Mouse (Mus musculus): Measurements from ENCODE around the gene Glo1. TPM values are rescaled to one million over a fixed set of nuclear protein-coding genes. Genes with fewer than 3 reads are reported as not detected.

Gene Glo1
- polyA plus RNA-seq, 1 experiment, result not detected

DNA sequence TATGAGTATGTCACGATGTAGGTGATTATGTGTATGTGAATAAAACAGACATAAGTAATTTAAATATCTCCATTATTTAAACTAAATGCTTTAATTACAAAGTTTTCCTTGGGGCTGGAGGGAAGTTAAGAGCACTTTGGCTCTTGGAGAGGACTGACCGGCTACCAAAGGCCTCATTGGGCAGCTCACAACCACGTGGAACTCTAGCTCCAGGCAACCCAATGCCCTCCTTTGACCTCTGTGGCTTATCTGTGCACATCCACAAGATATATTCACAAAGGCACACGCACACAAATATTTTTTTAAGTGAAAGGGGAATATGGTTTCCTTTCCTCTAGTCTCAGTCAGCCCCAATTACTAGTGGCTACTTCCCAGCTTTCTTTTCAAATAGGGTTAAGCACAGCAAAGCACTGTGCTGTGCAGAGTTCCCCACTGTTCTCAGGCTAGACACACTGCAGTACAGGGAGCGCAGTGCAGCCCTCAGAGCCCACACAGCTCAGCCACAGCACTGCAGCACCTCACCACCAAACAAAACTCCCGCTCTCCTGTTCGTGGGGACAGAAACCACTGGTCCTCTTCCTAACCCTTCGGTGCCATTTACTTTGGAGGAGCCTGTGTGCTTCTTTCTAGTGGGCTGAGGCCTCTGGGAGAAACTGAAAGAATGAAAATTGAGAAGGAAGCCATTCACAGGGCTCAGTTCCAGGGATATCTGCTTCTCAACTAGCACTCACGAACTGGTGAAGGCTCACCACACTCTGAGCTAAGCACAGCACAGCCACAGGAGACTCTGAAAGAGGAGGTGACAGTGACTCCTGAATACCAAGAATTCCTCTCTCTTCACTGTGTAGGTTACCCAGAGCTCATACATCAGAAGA is 76.5 kb downstream of the Glo1 start:
- H3K4me1 ChIP-seq (ENCODE audit: control insufficient read depth, insufficient read depth, low read length), result 0 out of 2 replicates have a peak, but pooled peaks cover 3% of the 10 kb centered on the region
- no peak overlapping the region for H3K27ac ChIP-seq (ENCODE audit: insufficient read depth, low read depth, low read length)
- TF ChIP-seq CTCF (IDR thresholded peaks at IDR 0.05; ENCODE audit: insufficient read depth, low read depth, low read length) (no peak), POLR2A (IDR thresholded peaks at IDR 0.05; ENCODE audit: insufficient read depth, low read depth, low read length) (no peak)
- H3K4me3 ChIP-seq (ENCODE audit: insufficient read depth, low read depth, low read length), result no peak overlapping the region
- 73% methylated on average over 9 of the region's 9 CpGs for WGBS

DNA sequence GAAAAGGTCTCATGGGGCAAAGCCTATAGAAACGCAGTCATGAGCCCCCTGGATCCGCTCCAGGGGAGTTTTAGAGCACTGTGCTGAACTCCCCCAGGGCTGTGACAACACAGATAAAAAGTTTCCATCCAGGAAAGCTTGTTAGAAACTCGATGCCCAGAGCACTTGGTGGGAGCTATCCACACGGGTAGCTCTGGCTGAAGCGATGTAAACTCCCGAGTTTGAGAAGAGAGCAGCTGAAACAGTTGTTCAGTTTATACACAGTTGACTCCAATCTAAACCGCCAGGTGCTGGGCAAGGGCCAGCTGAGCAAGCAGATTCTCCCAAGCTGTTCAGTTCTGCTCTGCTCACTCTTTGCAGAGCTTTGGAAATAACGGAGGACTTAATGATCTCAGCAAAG is 87.6 kb downstream of the Glo1 start:
- TF ChIP-seq CTCF (IDR thresholded peaks at IDR 0.05; ENCODE audit: insufficient read depth, low read depth, low read length) (no peak), POLR2A (IDR thresholded peaks at IDR 0.05; ENCODE audit: insufficient read depth, low read depth, low read length) (no peak)
- H3K4me1 ChIP-seq (ENCODE audit: control insufficient read depth, insufficient read depth, low read length), result no peaks in the 10 kb centered on the region
- H3K27ac ChIP-seq (ENCODE audit: insufficient read depth, low read depth, low read length), result no peak overlapping the region
- WGBS, result 49% methylated on average over 8 of the region's 8 CpGs
- H3K4me3 ChIP-seq (ENCODE audit: insufficient read depth, low read depth, low read length), result no peak overlapping the region

DNA sequence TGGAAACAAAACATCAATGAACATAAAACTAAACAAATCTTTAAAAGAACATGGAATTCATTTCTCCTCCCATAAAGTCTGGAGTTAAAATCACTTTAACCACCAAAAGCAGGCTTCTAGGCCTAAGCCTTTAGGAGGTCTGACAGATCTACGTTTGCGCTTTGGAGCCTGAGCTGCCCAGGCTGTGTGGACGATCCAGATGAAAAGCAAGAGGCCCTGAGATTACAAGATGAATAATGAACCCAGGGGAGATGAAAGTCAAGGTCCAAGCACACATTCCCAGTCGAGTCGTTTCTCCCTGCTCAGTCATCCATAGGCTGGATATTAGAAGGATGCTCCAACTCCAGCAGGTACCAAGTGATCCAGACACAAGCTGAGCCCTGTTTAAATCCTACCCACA is 90.0 kb downstream of the Glo1 start:
- Histone ChIP-seq H3K4me1 (ENCODE audit: control insufficient read depth, insufficient read depth, low read length) (no peaks in the 10 kb centered on the region), H3K27ac (ENCODE audit: insufficient read depth, low read depth, low read length) (no peak overlapping the region), H3K4me3 (ENCODE audit: insufficient read depth, low read depth, low read length) (no peak overlapping the region)
- 90% methylated on average over 5 of the region's 5 CpGs for WGBS
- no peak for TF ChIP-seq POLR2A (IDR thresholded peaks at IDR 0.05; ENCODE audit: insufficient read depth, low read depth, low read length)
- TF ChIP-seq CTCF (IDR thresholded peaks at IDR 0.05; ENCODE audit: insufficient read depth, low read depth, low read length), result no peak

Other genes with a start within 250 kb of the Glo1 start
- not detected in 2 replicates for gene Btbd9, start 50.4 kb downstream of the Glo1 start, polyA plus RNA-seq (2012; ENCODE audit: insufficient read depth, insufficient read length, low replicate concordance, missing spikeins)
- not detected in 2 replicates for gene Dnah8, start 2.5 kb downstream of the Glo1 start, polyA plus RNA-seq (2012; ENCODE audit: insufficient read depth, insufficient read length, low replicate concordance, missing spikeins)